Mouse (Mus musculus) embryonic stem cell, embryonic (primary cell): ENCODE data around the gene Chsy1.

Source experiments
- CTCF ChIA-PET, 4 experiments: fragments of 300-600 bp in 2 of 4; fragments of 350-600 bp in 2 of 4; sonication (Branson Sonifier 250); formaldehyde crosslinking; loops; one replicate each; lab custom pipeline; 2022; ENCODE audit warnings: inconsistent platforms in 2 of 4; lab: Charles Lee
- POLR2A ChIA-PET, 4 experiments: fragments of 300-600 bp in 2 of 4; fragments of 350-600 bp in 2 of 4; sonication (Branson Sonifier 250); formaldehyde crosslinking; loops; one replicate each; lab custom pipeline; 2022; ENCODE audit warnings: antibody characterized with exemption in 4 of 4, inconsistent platforms in 1 of 4; lab: Charles Lee

Gene Chsy1

GRCm38 (mm10) chr7:66124551-66124968 is 15.2 kb downstream of the Chsy1 start:
- CTCF ChIA-PET = interaction anchor here in 1 of 4 experiments (0.7 kb wide), 1 partner anchor 10 kb away, joined by 4 read pairs; no protein-coding TSS in a partner anchor
- POLR2A ChIA-PET = interaction anchor here in 1 of 4 experiments (1.9 kb wide), 1 partner anchor 11 kb away, joined by 6 read pairs; no protein-coding TSS in a partner anchor

DNA sequence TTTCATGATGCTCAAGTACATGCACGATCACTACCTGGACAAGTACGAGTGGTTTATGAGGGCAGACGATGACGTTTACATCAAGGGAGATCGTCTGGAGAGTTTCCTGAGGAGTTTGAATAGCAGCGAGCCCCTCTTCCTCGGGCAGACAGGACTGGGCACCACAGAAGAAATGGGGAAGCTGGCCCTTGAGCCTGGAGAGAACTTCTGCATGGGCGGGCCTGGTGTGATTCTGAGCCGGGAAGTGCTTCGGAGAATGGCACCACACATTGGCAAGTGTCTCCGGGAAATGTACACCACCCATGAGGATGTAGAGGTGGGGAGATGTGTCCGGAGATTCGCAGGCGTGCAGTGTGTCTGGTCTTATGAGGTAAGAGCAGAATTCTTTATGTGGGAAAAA is 16.1 kb downstream of the Chsy1 start:
- CTCF ChIA-PET = no interaction called here
- POLR2A ChIA-PET = no interaction called here

- CTCF ChIA-PET = no interaction called here
These were observed 18.8 kb downstream of the Chsy1 start for GRCm38 (mm10) chr7:66127951-66128645.

GRCm38 (mm10) chr7:66128857-66129256 is 19.5 kb downstream of the Chsy1 start:
- CTCF ChIA-PET = no interaction called here
- POLR2A ChIA-PET = interaction anchor here in 1 of 4 experiments (0.8 to 1.1 kb wide), 2 partner anchors 10 to 32 kb away, joined by 3 read pairs; no protein-coding TSS in a partner anchor

More at GRCm38 (mm10) chr7:66127951-66128645, 18.8 kb downstream of the Chsy1 start:
- POLR2A ChIA-PET = interaction anchor here in 1 of 4 experiments (1.1 kb wide), 1 partner anchor 10 kb away, joined by 3 read pairs; no protein-coding TSS in a partner anchor

GRCm38 (mm10) chr7:66130296-66130695 is 21.0 kb downstream of the Chsy1 start:
- POLR2A ChIA-PET = interaction anchor here in 2 of 4 experiments (0.6 to 1.4 kb wide), 3 partner anchors 13 to 96 kb away, joined by 3 to 4 read pairs (median 4); no protein-coding TSS in a partner anchor
- CTCF ChIA-PET = interaction anchor here in 1 of 4 experiments (0.7 kb wide), 1 partner anchor 51 kb away, joined by 3 read pairs; no protein-coding TSS in a partner anchor

- CTCF ChIA-PET = no interaction called here
- POLR2A ChIA-PET = interaction anchor here in 1 of 4 experiments (0.7 kb wide), 1 partner anchor 237 kb away, joined by 4 read pairs; no protein-coding TSS in a partner anchor
These were observed 22.6 kb downstream of the Chsy1 start for GRCm38 (mm10) chr7:66131776-66132421.

GRCm38 (mm10) chr7:66134154-66134553 is 24.8 kb downstream of the Chsy1 start:
- ChIA-PET POLR2A (no interaction called here), CTCF (no interaction called here)

GRCm38 (mm10) chr7:66135644-66136043 is 26.3 kb downstream of the Chsy1 start:
- POLR2A ChIA-PET = interaction anchor here in 1 of 4 experiments (1.2 kb wide), 1 partner anchor 24 kb away, joined by 4 read pairs; no protein-coding TSS in a partner anchor
- CTCF ChIA-PET = interaction anchor here in 1 of 4 experiments (0.5 kb wide), 1 partner anchor 1070 kb away, joined by 5 read pairs; no protein-coding TSS in a partner anchor

- ChIA-PET POLR2A (interaction anchor here in 1 of 4 experiments (0.5 to 1.2 kb wide), 2 partner anchors 14 to 23 kb away, joined by 3 to 4 read pairs; no protein-coding TSS in a partner anchor), CTCF (interaction anchor here in 1 of 4 experiments (0.5 kb wide), 1 partner anchor 1070 kb away, joined by 5 read pairs; no protein-coding TSS in a partner anchor)
These were observed 26.9 kb downstream of the Chsy1 start for GRCm38 (mm10) chr7:66136187-66136586.

DNA sequence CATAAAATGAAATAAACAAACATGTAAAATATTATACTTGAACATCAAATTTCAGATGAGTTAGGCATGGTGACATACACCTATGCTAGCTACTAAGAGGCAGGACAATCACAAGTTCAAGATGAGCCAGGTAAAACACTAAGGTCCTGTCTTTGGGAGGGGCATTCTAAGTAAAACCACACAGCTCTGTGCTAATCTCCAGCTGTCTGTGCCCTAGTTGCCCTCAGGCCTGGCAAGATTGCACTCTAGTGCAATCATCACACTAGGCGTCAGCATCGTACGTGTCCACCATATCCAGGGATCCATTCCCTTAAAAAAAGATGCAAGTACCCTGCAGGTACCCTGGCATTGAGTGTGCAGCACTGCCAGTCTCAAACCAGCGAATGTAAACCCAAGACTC is 28.0 kb downstream of the Chsy1 start:
- CTCF ChIA-PET = no interaction called here

DNA sequence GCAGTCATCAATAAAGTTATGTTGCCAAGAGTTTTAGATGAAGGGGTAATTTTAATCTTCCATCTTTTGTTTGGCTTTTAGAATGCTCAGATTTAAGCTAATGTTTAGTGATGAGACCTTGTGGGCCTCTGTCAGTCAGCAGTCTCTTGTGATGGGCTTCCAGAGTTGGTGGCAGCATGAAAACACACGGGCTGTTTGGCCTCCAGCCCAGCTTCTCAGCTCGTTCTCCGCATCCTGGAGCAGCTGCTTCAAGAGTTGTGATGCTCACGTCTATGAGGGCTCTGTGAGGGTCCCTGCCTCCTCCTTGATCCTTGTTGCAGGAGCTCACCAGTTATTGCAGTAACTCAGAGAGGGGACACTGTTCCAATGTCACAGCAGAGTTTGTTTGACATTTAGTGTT is 29.0 kb downstream of the Chsy1 start:
- ChIA-PET POLR2A (interaction anchor here in 1 of 4 experiments (1.3 kb wide), 1 partner anchor 9 kb away, joined by 3 read pairs; no protein-coding TSS in a partner anchor), CTCF (no interaction called here)

More for the DNA sequence above, 28.0 kb downstream of the Chsy1 start:
- POLR2A ChIA-PET = interaction anchor here in 1 of 4 experiments (0.6 kb wide), 1 partner anchor 45 kb away, joined by 3 read pairs; no protein-coding TSS in a partner anchor

GRCm38 (mm10) chr7:66138878-66139277 is 29.6 kb downstream of the Chsy1 start:
- POLR2A ChIA-PET = interaction anchor here in 1 of 4 experiments (1.3 kb wide), 1 partner anchor 9 kb away, joined by 3 read pairs; no protein-coding TSS in a partner anchor
- CTCF ChIA-PET = interaction anchor here in 1 of 4 experiments (0.5 kb wide), 1 partner anchor 10 kb away, joined by 6 read pairs; no protein-coding TSS in a partner anchor

GRCm38 (mm10) chr7:66140095-66140494 is 30.8 kb downstream of the Chsy1 start:
- POLR2A ChIA-PET = interaction anchor here in 1 of 4 experiments (1.2 kb wide), 1 partner anchor 36 kb away, joined by 3 read pairs; no protein-coding TSS in a partner anchor
- CTCF ChIA-PET = no interaction called here

DNA sequence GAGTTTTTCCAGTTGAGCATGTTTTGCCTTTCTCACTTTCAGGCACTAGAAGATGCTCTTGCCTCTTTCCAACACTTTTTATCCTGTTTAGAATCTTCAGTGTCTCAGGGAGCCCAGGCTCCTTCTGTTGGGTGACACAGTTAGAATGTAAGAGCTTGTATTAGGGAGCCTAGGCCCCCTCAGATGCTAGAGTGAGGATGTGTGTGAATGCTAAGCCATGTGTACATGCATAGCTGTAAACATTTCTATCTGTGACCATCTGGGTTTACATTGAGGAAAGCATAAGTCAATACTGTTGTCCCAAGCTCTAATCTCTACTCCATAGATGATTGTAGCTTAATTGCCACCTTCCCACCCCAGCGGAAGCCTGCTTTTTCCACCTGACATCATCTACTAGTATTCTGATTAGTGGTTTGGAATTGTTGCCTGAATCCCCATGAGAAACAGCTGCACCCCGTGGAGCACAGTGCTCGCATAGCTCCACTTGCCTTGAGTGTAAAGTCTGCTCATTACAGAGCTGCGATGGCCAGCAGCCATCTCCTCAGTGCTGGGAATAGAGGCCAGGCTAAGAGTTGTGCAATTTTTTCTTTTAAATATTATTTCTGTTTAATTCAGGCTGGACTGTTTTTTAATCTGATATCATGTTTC is 31.7 kb downstream of the Chsy1 start:
- POLR2A ChIA-PET = interaction anchor here in 2 of 4 experiments (0.5 to 1.2 kb wide), 2 partner anchors 14 to 35 kb away, joined by 3 read pairs; no protein-coding TSS in a partner anchor

DNA sequence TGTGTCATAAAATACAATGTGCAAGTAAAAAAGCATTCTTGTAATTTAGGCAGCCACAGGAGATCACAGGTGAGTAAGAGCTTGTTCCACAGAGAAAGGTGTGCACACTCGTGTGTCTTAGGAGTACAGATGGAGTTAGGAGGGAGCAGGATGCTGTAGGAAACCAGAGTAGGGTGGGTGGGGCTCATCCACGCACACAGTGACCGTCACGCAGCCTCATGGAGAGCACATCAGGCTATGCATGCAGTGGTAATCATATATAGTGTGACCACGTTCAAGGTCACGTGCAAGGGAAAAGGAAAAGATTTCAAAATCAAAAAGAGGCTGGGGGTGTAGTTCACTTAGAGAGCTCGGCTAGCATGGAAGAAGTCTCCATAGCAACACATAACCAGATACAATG is 33.2 kb downstream of the Chsy1 start:
- ChIA-PET POLR2A (no interaction called here), CTCF (no interaction called here)

More for the DNA sequence above, 31.7 kb downstream of the Chsy1 start:
- CTCF ChIA-PET = interaction anchor here in 1 of 4 experiments (0.6 kb wide), 1 partner anchor 427 kb away, joined by 5 read pairs; no protein-coding TSS in a partner anchor

DNA sequence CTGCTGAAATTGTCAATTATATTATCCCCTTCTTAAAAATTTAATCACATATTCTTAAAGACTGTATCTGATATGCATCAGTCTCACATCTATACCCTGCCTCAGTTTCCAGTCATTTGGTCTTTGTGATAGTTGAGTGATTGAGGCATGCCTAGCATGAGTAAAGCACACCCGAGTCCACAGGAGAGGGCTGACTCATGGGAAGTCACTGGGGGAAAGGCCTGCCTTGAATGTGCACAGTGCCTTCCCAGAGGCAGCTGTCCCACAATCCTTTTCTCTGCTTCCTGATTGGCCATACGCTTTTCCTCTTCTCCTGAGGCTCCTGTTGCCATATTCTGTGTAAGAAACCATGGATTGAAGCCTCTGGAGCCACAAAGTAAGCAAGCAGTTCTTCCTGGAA is 35.2 kb downstream of the Chsy1 start:
- CTCF ChIA-PET = no interaction called here
- POLR2A ChIA-PET = no interaction called here

DNA sequence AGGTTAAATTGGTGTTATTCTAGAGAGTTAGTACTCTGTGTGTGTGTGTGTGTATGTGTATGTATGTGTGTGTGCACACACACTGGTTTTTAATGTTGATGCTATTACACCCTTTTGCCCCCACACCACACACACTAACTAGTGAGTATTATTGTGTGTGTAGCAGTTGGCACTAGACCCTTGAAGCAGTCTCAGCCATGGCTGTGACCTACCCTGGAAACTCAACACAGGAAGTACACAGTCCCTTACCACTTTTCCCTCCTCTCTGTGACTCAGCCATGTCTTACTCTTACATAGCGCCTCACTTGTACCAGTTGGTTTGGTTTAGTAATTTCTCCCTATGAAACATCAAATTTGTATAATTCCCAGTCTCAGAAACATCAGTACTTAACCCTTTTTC is 37.8 kb downstream of the Chsy1 start:
- CTCF ChIA-PET = no interaction called here
- POLR2A ChIA-PET = no interaction called here

DNA sequence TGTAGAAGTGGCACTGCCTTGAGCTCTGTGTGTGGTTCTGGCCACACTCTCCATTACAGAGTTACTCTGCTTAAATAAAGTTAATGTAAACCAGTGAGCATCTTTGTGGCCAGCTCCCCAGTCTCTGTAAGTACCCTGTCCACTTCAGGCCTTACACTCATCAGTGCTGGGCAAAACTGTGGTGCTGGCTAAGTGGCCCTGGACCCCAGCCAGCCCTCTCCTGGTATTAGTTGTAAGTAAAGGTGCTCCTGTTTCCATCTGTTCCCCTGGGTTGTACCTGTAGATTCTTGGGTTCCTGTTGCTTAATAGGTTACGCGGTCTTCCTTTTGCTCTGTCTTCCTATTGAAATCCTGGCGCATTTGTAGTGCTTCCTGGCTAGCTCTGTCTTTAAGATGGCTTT is 38.5 kb downstream of the Chsy1 start:
- ChIA-PET POLR2A (interaction anchor here in 1 of 4 experiments (1.1 kb wide), 1 partner anchor 26 kb away, joined by 3 read pairs; no protein-coding TSS in a partner anchor), CTCF (no interaction called here)
